Mouse (Mus musculus): ENCODE measurements around the gene Ampd2. TPM values are rescaled to one million over a fixed set of nuclear protein-coding genes. Genes with fewer than 3 reads are reported as not detected.

Gene Ampd2
- polyA plus RNA-seq, 1 experiment from 2014 or later: 36.0 TPM

- no peaks in the 10 kb centered on the region for H3K4me1 ChIP-seq (ENCODE audit: control insufficient read depth, insufficient read depth, low read length)
- no peak overlapping the region for H3K9ac ChIP-seq (replicated peaks; ENCODE audit: low read depth, low read length)
- ATAC-seq (ENCODE audit: insufficient number of reproducible peaks, insufficient read depth, low FRiP score, low read depth): no peak
- WGBS: 37% methylated on average over 3 of the region's 3 CpGs
- H3K4me3 ChIP-seq (ENCODE audit: low read depth, low read length): no peak overlapping the region
- H3K27ac ChIP-seq (ENCODE audit: low read length): no peak overlapping the region
- no peaks in the 10 kb centered on the region for H3K36me3 ChIP-seq (ENCODE audit: control insufficient read depth, insufficient read depth, low read length)
- H3K4me2 ChIP-seq (replicated peaks; ENCODE audit: low read depth, low read length): no peak overlapping the region
- H3K9me3 ChIP-seq (ENCODE audit: control insufficient read depth, low read depth, low read length): no peaks in the 10 kb centered on the region
- no peaks in the 10 kb centered on the region for H3K27me3 ChIP-seq (ENCODE audit: control insufficient read depth, insufficient read depth, low read length)
Measured at GRCm38 (mm10) chr3:108048306-108048705, 38.1 kb downstream of the Ampd2 start.

- H3K4me1 ChIP-seq (ENCODE audit: control insufficient read depth, insufficient read depth, low read length): no peaks in the 10 kb centered on the region
- no peaks in the 10 kb centered on the region for H3K9me3 ChIP-seq (ENCODE audit: control insufficient read depth, low read depth, low read length)
- H3K27ac ChIP-seq (ENCODE audit: low read length): no peak overlapping the region
- H3K4me3 ChIP-seq (ENCODE audit: low read depth, low read length): no peak overlapping the region
- H3K9ac ChIP-seq (replicated peaks; ENCODE audit: low read depth, low read length): no peak overlapping the region
- no peaks in the 10 kb centered on the region for H3K27me3 ChIP-seq (ENCODE audit: control insufficient read depth, insufficient read depth, low read length)
- 77% methylated on average over 2 of the region's 2 CpGs for WGBS
- no peaks in the 10 kb centered on the region for H3K36me3 ChIP-seq (ENCODE audit: control insufficient read depth, insufficient read depth, low read length)
- no peak overlapping the region for H3K4me2 ChIP-seq (replicated peaks; ENCODE audit: low read depth, low read length)
- no peak for ATAC-seq (ENCODE audit: insufficient number of reproducible peaks, insufficient read depth, low FRiP score, low read depth)
Measured at GRCm38 (mm10) chr3:108046944-108047655, 39.4 kb downstream of the Ampd2 start.

- Histone ChIP-seq H3K9ac (replicated peaks; ENCODE audit: low read depth, low read length) (no peak within 1 kb of the TSS; the same call in 1 of the 2 replicates), H3K27me3 (ENCODE audit: control insufficient read depth, insufficient read depth, low read length) (no peaks in the 10 kb centered on the region), H3K27ac (ENCODE audit: low read length) (peak within 1 kb of the TSS; percentile 66; the same call in 1 of the 2 replicates), H3K9me3 (ENCODE audit: control insufficient read depth, low read depth, low read length) (no peaks in the 10 kb centered on the region), H3K4me3 (ENCODE audit: low read depth, low read length) (peak within 1 kb of the TSS; percentile 52), H3K4me1 (ENCODE audit: control insufficient read depth, insufficient read depth, low read length) (no peaks in the 10 kb centered on the region), H3K36me3 (ENCODE audit: control insufficient read depth, insufficient read depth, low read length) (no peaks in the 10 kb centered on the region), H3K4me2 (replicated peaks; ENCODE audit: low read depth, low read length) (peak within 1 kb of the TSS; percentile 73)
- WGBS: 4% methylated on average over 29 of the region's 29 CpGs
- peak; percentile 93 for ATAC-seq (ENCODE audit: insufficient number of reproducible peaks, insufficient read depth, low FRiP score, low read depth)
Measured at GRCm38 (mm10) chr3:108044394-108045140, 41.9 kb downstream of the Ampd2 start, which contains the start of gene Gstm4. Gene Gstm4, minus strand, starts transcription at chr3:108044894.

- WGBS: 48% methylated on average over 5 of the region's 5 CpGs
- H3K4me2 ChIP-seq (replicated peaks; ENCODE audit: low read depth, low read length): no peak overlapping the region
- no peak for ATAC-seq (ENCODE audit: insufficient number of reproducible peaks, insufficient read depth, low FRiP score, low read depth)
Measured at GRCm38 (mm10) chr3:108033156-108033555, 53.3 kb downstream of the Ampd2 start.

GRCm38 (mm10) chr3:108032113-108032512 lies 54.3 kb downstream of the Ampd2 start:
- no peaks in the 10 kb centered on the region for H3K4me1 ChIP-seq (ENCODE audit: control insufficient read depth, insufficient read depth, low read length)
- no peak for ATAC-seq (ENCODE audit: insufficient number of reproducible peaks, insufficient read depth, low FRiP score, low read depth)

More at GRCm38 (mm10) chr3:108033156-108033555, 53.3 kb downstream of the Ampd2 start:
- H3K27me3 ChIP-seq (ENCODE audit: control insufficient read depth, insufficient read depth, low read length): no peaks in the 10 kb centered on the region
- H3K9ac ChIP-seq (replicated peaks; ENCODE audit: low read depth, low read length): no peak overlapping the region
- no peaks in the 10 kb centered on the region for H3K4me1 ChIP-seq (ENCODE audit: control insufficient read depth, insufficient read depth, low read length)
- no peaks in the 10 kb centered on the region for H3K36me3 ChIP-seq (ENCODE audit: control insufficient read depth, insufficient read depth, low read length)
- H3K27ac ChIP-seq (ENCODE audit: low read length): no peak overlapping the region
- no peaks in the 10 kb centered on the region for H3K9me3 ChIP-seq (ENCODE audit: control insufficient read depth, low read depth, low read length)
- H3K4me3 ChIP-seq (ENCODE audit: low read depth, low read length): no peak overlapping the region

GRCm38 (mm10) chr3:108028641-108029365 lies 57.6 kb downstream of the Ampd2 start:
- H3K9ac ChIP-seq (replicated peaks; ENCODE audit: low read depth, low read length): no peak overlapping the region
- no peaks in the 10 kb centered on the region for H3K9me3 ChIP-seq (ENCODE audit: control insufficient read depth, low read depth, low read length)
- WGBS: 83% methylated on average over 4 of the region's 4 CpGs
- H3K27ac ChIP-seq (ENCODE audit: low read length): no peak overlapping the region
- no peak for ATAC-seq (ENCODE audit: insufficient number of reproducible peaks, insufficient read depth, low FRiP score, low read depth)
- H3K27me3 ChIP-seq (ENCODE audit: control insufficient read depth, insufficient read depth, low read length): no peaks in the 10 kb centered on the region
- no peak overlapping the region for H3K4me3 ChIP-seq (ENCODE audit: low read depth, low read length)
- H3K36me3 ChIP-seq (ENCODE audit: control insufficient read depth, insufficient read depth, low read length): no peaks in the 10 kb centered on the region
- no peak overlapping the region for H3K4me2 ChIP-seq (replicated peaks; ENCODE audit: low read depth, low read length)
- no peaks in the 10 kb centered on the region for H3K4me1 ChIP-seq (ENCODE audit: control insufficient read depth, insufficient read depth, low read length)

More at GRCm38 (mm10) chr3:108032113-108032512, 54.3 kb downstream of the Ampd2 start:
- no peak overlapping the region for H3K27ac ChIP-seq (ENCODE audit: low read length)
- no peak overlapping the region for H3K4me2 ChIP-seq (replicated peaks; ENCODE audit: low read depth, low read length)
- H3K36me3 ChIP-seq (ENCODE audit: control insufficient read depth, insufficient read depth, low read length): no peaks in the 10 kb centered on the region
- no peak overlapping the region for H3K9ac ChIP-seq (replicated peaks; ENCODE audit: low read depth, low read length)
- H3K9me3 ChIP-seq (ENCODE audit: control insufficient read depth, low read depth, low read length): no peaks in the 10 kb centered on the region
- H3K4me3 ChIP-seq (ENCODE audit: low read depth, low read length): no peak overlapping the region
- H3K27me3 ChIP-seq (ENCODE audit: control insufficient read depth, insufficient read depth, low read length): no peaks in the 10 kb centered on the region

- no peaks in the 10 kb centered on the region for H3K36me3 ChIP-seq (ENCODE audit: control insufficient read depth, insufficient read depth, low read length)
- WGBS: 73% methylated on average over 1 of the region's 1 CpGs
- ATAC-seq (ENCODE audit: insufficient number of reproducible peaks, insufficient read depth, low FRiP score, low read depth): peak; percentile 54
- H3K4me1 ChIP-seq (ENCODE audit: control insufficient read depth, insufficient read depth, low read length): no peaks in the 10 kb centered on the region
- H3K27ac ChIP-seq (ENCODE audit: low read length): no peak overlapping the region
- no peak overlapping the region for H3K9ac ChIP-seq (replicated peaks; ENCODE audit: low read depth, low read length)
- H3K4me3 ChIP-seq (ENCODE audit: low read depth, low read length): no peak overlapping the region
- H3K27me3 ChIP-seq (ENCODE audit: control insufficient read depth, insufficient read depth, low read length): no peaks in the 10 kb centered on the region
- H3K9me3 ChIP-seq (ENCODE audit: control insufficient read depth, low read depth, low read length): no peaks in the 10 kb centered on the region
- H3K4me2 ChIP-seq (replicated peaks; ENCODE audit: low read depth, low read length): no peak overlapping the region
Measured at GRCm38 (mm10) chr3:108026597-108026996, 59.9 kb downstream of the Ampd2 start.

GRCm38 (mm10) chr3:108026049-108026448 lies 60.4 kb downstream of the Ampd2 start:
- Histone ChIP-seq H3K27me3 (ENCODE audit: control insufficient read depth, insufficient read depth, low read length) (no peaks in the 10 kb centered on the region), H3K9me3 (ENCODE audit: control insufficient read depth, low read depth, low read length) (no peaks in the 10 kb centered on the region), H3K36me3 (ENCODE audit: control insufficient read depth, insufficient read depth, low read length) (no peaks in the 10 kb centered on the region), H3K4me2 (replicated peaks; ENCODE audit: low read depth, low read length) (no peak overlapping the region), H3K9ac (replicated peaks; ENCODE audit: low read depth, low read length) (no peak overlapping the region), H3K4me1 (ENCODE audit: control insufficient read depth, insufficient read depth, low read length) (no peaks in the 10 kb centered on the region), H3K4me3 (ENCODE audit: low read depth, low read length) (no peak overlapping the region), H3K27ac (ENCODE audit: low read length) (peak overlapping the region; percentile 3; the same call in 1 of the 2 replicates)
- ATAC-seq (ENCODE audit: insufficient number of reproducible peaks, insufficient read depth, low FRiP score, low read depth): no peak
- 68% methylated on average over 5 of the region's 5 CpGs for WGBS

All from stomach, embryonic 14.5 days (tissue).